In genomic region chr6:5102741-5103140, GRCm38 (mm10) we compare ENCODE assay signal across 11 mouse cellular contexts.
DNase-seq lines count a peak whose midpoint lies in the region; ATAC-seq and TF ChIP-seq lines count a peak whose summit lies in the region.
"Had no signal": no experiment of that assay in that cellular context is flagged by ENCODE, and none has a peak within 500 bp of the region (broad histone marks: within the 10 kb centered on the region; RNA-seq: fewer than 3 reads in every experiment).

No protein-coding gene starts in this region.

- H3K4me2 ChIP-seq in hindbrain, embryonic 11.5 days (replicated peaks; ENCODE audit: low read depth, low read length) = no peak overlapping the region
- no peak overlapping the region for H3K4me2 ChIP-seq in forebrain, postnatal 0 days (ENCODE audit: low read depth)
- H3K4me2 ChIP-seq in midbrain, embryonic 15.5 days = no peak overlapping the region
- H3K4me2 ChIP-seq: limb, embryonic 15.5 days had no signal

- no peaks in the 10 kb centered on the region for H3K36me3 ChIP-seq in hindbrain, embryonic 10.5 days
- no peaks in the 10 kb centered on the region for H3K36me3 ChIP-seq in hindbrain, embryonic 11.5 days (ENCODE audit: control insufficient read depth, insufficient read depth, low read length)
- no peaks in the 10 kb centered on the region for H3K36me3 ChIP-seq in forebrain, postnatal 0 days (ENCODE audit: insufficient read depth)
- H3K36me3 ChIP-seq in midbrain, embryonic 15.5 days (replicated peaks) = no peaks in the 10 kb centered on the region
- H3K36me3 ChIP-seq: limb, embryonic 15.5 days had no signal

- H3K9me3 ChIP-seq in hindbrain, embryonic 10.5 days = no peaks in the 10 kb centered on the region
- H3K9me3 ChIP-seq in hindbrain, embryonic 11.5 days (ENCODE audit: control insufficient read depth, low read length) = no peaks in the 10 kb centered on the region
- no peaks in the 10 kb centered on the region for H3K9me3 ChIP-seq in forebrain, postnatal 0 days (ENCODE audit: low read length)
- no peaks in the 10 kb centered on the region for H3K9me3 ChIP-seq in midbrain, embryonic 15.5 days
- H3K9me3 ChIP-seq: limb, embryonic 15.5 days had no signal

- peak; percentile 66; the same call in 1 of the 2 replicates for ATAC-seq in cerebellum, adult (ENCODE audit: insufficient number of reproducible peaks, low FRiP score, low TSS enrichment)
- no peak for ATAC-seq in hindbrain, embryonic 11.5 days (ENCODE audit: low FRiP score)
- peak; percentile 76 for ATAC-seq in forebrain, postnatal 0 days
- ATAC-seq in midbrain, embryonic 15.5 days (replicated peaks) = peak; percentile 61
- ATAC-seq: lung, postnatal 0 days had no signal

- 0 out of 2 replicates have a peak overlapping the region, but pooled peaks have one; percentile 56 for H3K27ac ChIP-seq in hindbrain, embryonic 10.5 days
- H3K27ac ChIP-seq in hindbrain, embryonic 11.5 days (ENCODE audit: low read depth, low read length) = no peak overlapping the region
- no peak overlapping the region for H3K27ac ChIP-seq in forebrain, postnatal 0 days (ENCODE audit: low read depth, low read length)
- no peak overlapping the region for H3K27ac ChIP-seq in midbrain, embryonic 15.5 days
- H3K27ac ChIP-seq: limb, embryonic 15.5 days had no signal

- DNase-seq in cerebellum, adult 18-20 months = no peak
- DNase-seq in hindbrain, embryonic 10.5 days (ENCODE audit: low spot score) = no peak
- no peak for DNase-seq in hindbrain, embryonic 11.5 days (ENCODE audit: low spot score)
- peak; percentile 42 for DNase-seq in forebrain, postnatal 0 days
- DNase-seq in left cerebral cortex, adult 8-10 months (ENCODE audit: low spot score in 2 of 2) = no peak
- DNase-seq in layer of hippocampus, adult 9-11 months = no peak
- DNase-seq: kidney, adult 9 months had no signal

- WGBS in hindbrain, embryonic 10.5 days = 36% methylated on average over 2 of the region's 2 CpGs
- 48% methylated on average over 2 of the region's 2 CpGs for WGBS in hindbrain, embryonic 11.5 days
- 15% methylated on average over 2 of the region's 2 CpGs for WGBS in forebrain, postnatal 0 days
- WGBS in midbrain, embryonic 15.5 days = 24% methylated on average over 2 of the region's 2 CpGs

- H3K9ac ChIP-seq in hindbrain, embryonic 11.5 days (ENCODE audit: low read depth, low read length) = no peak overlapping the region
- no peak overlapping the region for H3K9ac ChIP-seq in forebrain, postnatal 0 days
- no peak overlapping the region for H3K9ac ChIP-seq in midbrain, embryonic 15.5 days
- H3K9ac ChIP-seq: limb, embryonic 15.5 days had no signal

- no peak for TF ChIP-seq CTCF in forebrain, postnatal 0 days (IDR thresholded peaks at IDR 0.05; ENCODE audit: low read depth)

- H3K4me3 ChIP-seq in hindbrain, embryonic 10.5 days = no peak overlapping the region
- no peak overlapping the region for H3K4me3 ChIP-seq in hindbrain, embryonic 11.5 days (ENCODE audit: low read depth, low read length)
- no peak overlapping the region for H3K4me3 ChIP-seq in forebrain, postnatal 0 days (ENCODE audit: low read depth, low read length)
- H3K4me3 ChIP-seq in midbrain, embryonic 15.5 days = no peak overlapping the region
- H3K4me3 ChIP-seq: limb, embryonic 15.5 days had no signal

- H3K27me3 ChIP-seq in hindbrain, embryonic 10.5 days (ENCODE audit: insufficient read depth, poor library complexity, severe bottlenecking) = no peaks in the 10 kb centered on the region
- no peaks in the 10 kb centered on the region for H3K27me3 ChIP-seq in hindbrain, embryonic 11.5 days (ENCODE audit: control insufficient read depth, insufficient read depth, low read length)
- H3K27me3 ChIP-seq in forebrain, postnatal 0 days (ENCODE audit: insufficient read depth, low read length) = no peaks in the 10 kb centered on the region
- no peaks in the 10 kb centered on the region for H3K27me3 ChIP-seq in midbrain, embryonic 15.5 days (replicated peaks)
- H3K27me3 ChIP-seq: limb, embryonic 15.5 days had no signal

- H3K4me1 ChIP-seq in hindbrain, embryonic 10.5 days (replicated peaks) = peaks cover 24% of the 10 kb centered on the region
- H3K4me1 ChIP-seq in hindbrain, embryonic 11.5 days (replicated peaks; ENCODE audit: control insufficient read depth, insufficient read depth, low read length) = no peaks in the 10 kb centered on the region
- no peaks in the 10 kb centered on the region for H3K4me1 ChIP-seq in forebrain, postnatal 0 days (ENCODE audit: insufficient read depth)
- H3K4me1 ChIP-seq in midbrain, embryonic 15.5 days = no peaks in the 10 kb centered on the region
